Mouse (Mus musculus): ENCODE data around the gene Tmem52. TPM values are rescaled to one million over a fixed set of nuclear protein-coding genes. Genes with fewer than 3 reads are reported as not detected.

Gene Tmem52
- total RNA-seq, 4 experiments from 2014 or later: 1.9 to 4.0 (median 3.0) TPM

DNA sequence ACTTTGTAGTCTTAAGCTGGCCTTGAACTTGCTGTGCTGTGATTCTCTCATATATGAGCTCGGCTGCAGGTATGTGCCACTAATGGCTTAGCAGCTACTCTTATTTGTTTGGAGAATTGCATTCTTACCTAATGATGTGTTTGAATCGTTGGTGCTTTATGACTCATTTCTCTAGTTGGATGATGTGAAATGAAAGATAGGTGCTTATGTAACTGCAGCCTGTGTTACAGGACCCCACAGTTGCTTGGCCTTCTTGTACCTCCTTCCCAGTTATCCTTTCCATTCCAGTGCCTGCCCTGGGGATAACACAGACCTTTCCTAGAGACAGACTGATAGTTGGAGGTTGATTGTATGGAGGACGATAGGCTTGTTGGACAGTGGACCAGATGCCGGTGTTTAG, 39.7 kb downstream of the Tmem52 start:
- DNase-seq (ENCODE audit: low spot score in 2 of 2): no peak

GRCm38 (mm10) chr4:155510981-155511380, 42.1 kb downstream of the Tmem52 start:
- no peak for DNase-seq (ENCODE audit: low spot score in 2 of 2)

DNA sequence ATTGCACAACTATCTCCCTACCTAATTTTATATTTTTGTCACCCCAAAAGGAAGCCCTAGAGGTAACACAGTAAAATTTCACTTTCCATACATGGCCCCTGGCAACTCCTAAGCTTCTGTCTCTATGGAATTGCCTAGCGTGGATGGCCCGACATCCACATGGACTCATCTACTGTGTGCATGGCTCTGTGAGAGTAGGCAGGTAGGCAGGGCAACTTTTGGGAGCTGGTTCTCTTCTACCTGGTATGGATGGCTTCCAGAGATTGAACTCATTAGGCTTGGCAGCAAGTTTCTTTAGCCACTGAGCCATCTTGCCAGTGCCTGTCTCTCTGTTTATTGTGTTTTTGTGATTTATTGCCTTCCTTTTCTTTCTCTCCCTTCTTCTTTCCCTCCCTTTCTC, 45.9 kb downstream of the Tmem52 start:
- DNase-seq (ENCODE audit: low spot score in 2 of 2): no peak

DNA sequence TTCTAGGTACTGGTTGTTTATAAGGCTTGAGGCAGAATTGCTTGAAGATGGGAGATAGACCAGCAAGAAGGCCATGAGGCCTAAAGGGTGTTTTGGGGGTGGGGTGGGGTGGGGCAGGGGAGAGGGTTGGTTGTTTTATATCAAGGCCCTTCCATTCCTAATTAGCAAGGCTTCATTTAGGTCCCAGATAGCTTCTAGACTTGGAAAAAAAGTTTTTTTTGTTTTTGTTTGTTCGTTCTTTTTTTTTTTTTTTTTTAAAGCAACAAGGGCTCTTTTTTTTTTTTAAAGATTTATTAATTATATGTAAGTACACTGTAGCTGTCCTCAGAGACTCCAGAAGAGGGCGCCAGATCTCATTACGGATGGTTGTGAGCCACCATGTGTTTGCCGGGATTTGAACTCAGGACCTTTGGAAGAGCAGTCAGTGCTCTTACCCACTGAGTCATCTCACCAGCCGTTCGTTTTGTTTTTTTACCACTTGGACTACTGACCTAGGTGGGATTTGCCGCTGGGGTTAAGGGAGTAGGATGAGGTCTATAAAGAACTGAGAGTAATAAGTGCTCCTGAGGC, 49.1 kb downstream of the Tmem52 start:
- no peak for DNase-seq (ENCODE audit: low spot score in 2 of 2)

Other genes with a start within 250 kb of the Tmem52 start
- 100 to 1,000 TPM; 122 to 130 (median 125) TPM for gene Ski, start 246.5 kb upstream of the Tmem52 start, total RNA-seq (2022)
- gene Faap20, start 219.3 kb upstream of the Tmem52 start, total RNA-seq (2022): 10 to 100 TPM; 24.1 to 35.0 (median 31.4) TPM
- 100 to 1,000 TPM; 144 to 189 (median 169) TPM for gene Prkcz, start 107.8 kb upstream of the Tmem52 start, total RNA-seq (2022)
- gene Gabrd, start 71.0 kb upstream of the Tmem52 start, total RNA-seq (2022): 10 to 100 TPM; 23.0 to 25.0 (median 24.7) TPM
- gene Cfap74, start 59.9 kb upstream of the Tmem52 start, total RNA-seq (2022): 10 to 100 TPM; 11.0 to 16.5 (median 15.2) TPM
- gene Gnb1, start 22.2 kb downstream of the Tmem52 start, total RNA-seq (2022): 100 to 1,000 TPM; 649 to 753 (median 695) TPM
- gene Nadk, start 93.3 kb downstream of the Tmem52 start, total RNA-seq (2022): 10 to 100 TPM; 52.2 to 69.2 (median 59.6) TPM
- gene Slc35e2, start 132.3 kb downstream of the Tmem52 start, total RNA-seq (2022): 10 to 100 TPM; 36.1 to 48.6 (median 42.5) TPM
- gene Cdk11b, start 155.7 kb downstream of the Tmem52 start, total RNA-seq (2022): 10 to 100 TPM; 42.1 to 54.8 (median 46.9) TPM
- not detected for gene Gm10563, start 176.3 kb downstream of the Tmem52 start, total RNA-seq (2022)
- gene Mmp23, start 184.3 kb downstream of the Tmem52 start, total RNA-seq (2022): 1 to 10 TPM; 2.8 to 5.0 (median 3.5) TPM
- gene Mib2, start 200.1 kb downstream of the Tmem52 start, total RNA-seq (2022): 100 to 1,000 TPM; 101 to 122 (median 113) TPM
- 10 to 100 TPM; 22.6 to 30.6 (median 26.6) TPM for gene Fndc10, start 225.2 kb downstream of the Tmem52 start, total RNA-seq (2022)
- 10 to 100 TPM; 86.8 to 99.4 (median 88.9) TPM for gene Ssu72, start 235.7 kb downstream of the Tmem52 start, total RNA-seq (2022)

All from layer of hippocampus, adult 8-10 months (tissue).